Mouse (Mus musculus) spleen, adult 10 weeks (tissue): ENCODE data around the gene Dock2. TPM values are rescaled to one million over a fixed set of nuclear protein-coding genes. Genes with fewer than 3 reads are reported as not detected.

Experiments used
- polyA plus RNA-seq: library from polyadenylated mRNA; stranded (reverse); fragments of 350-450 nt; fragmentation: Illumina TruSeq; extraction: RNeasy Lipid Tissue Mini Kit (QIAGEN cat#74804); gene quantifications from one replicate; pipeline ENCODE4 v1.2.3, GENCODE M21; 2015; ENCODE audit warnings: low replicate concordance; ENCODE audit not compliant: insufficient read depth

The Dock2 gene
- 153 TPM for polyA plus RNA-seq

GRCm38 (mm10) chr11:34783587-34784043, at the start of gene Dock2:
TSS of gene Dock2 (minus strand) at chr11:34783892.

DNA sequence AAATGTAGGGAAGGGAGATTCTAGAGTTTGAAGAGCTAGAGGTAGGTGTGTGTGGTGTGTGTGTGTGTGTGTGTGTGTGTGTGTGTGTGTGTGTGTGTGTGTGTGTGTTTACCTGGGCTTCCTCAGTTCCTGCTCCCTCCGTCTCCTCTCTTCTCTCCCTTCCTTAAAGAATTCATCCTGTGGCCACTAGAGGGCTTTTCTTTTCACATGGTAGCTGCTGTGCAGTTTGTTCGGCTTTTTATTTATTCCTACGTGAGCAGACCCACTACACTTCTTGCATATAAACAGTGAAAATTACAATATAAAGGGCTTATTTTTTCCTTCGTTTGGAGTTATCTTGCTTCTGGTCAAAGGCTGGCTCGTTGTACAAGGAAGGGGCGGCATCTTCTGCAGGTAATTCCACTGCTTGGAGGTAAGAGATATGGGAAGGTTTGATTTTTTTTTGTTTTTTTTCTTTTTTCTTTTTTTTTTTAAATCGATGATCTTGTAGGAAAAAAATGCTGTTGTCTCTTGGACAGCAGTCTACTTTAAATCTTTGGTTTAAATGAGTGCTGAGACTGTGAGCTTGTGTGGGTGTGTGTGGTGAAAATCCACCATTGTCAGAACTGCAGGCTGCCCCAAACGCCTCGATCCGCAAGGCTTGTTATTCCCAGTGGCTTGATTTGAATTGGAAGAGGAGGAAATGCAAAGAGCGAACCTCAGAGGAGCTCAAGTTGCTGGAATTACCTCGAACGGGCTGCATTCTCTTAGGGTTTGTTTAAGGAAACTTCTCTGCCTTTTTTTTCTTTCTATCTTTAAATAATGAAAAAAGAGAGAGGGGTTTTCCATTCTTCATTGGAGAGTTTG, 468.9 kb downstream of the Dock2 start, which contains the start of gene Fam196b:
Gene Fam196b, plus strand, starts transcription at position 289 of the 846 bp plus-strand sequence.

GRCm38 (mm10) chr11:34207989-34208388, 575.7 kb downstream of the Dock2 start, which contains the start of gene Foxi1:
TSS of gene Foxi1 (minus strand) at chr11:34208089.

Other genes with a start within 250 kb of the Dock2 start
- 7.9 TPM for gene Spdl1, start 49.7 kb upstream of the Dock2 start, polyA plus RNA-seq